Mouse (Mus musculus): ENCODE data around the gene Adgrb3. TPM values are rescaled to one million over a fixed set of nuclear protein-coding genes. Genes with fewer than 3 reads are reported as not detected.

The Adgrb3 gene
- polyA plus RNA-seq, 1 experiment = 1.0 TPM

- Histone ChIP-seq H3K4me1 (ENCODE audit: control insufficient read depth, insufficient read depth, low read length) (no peaks in the 10 kb centered on the region), H3K36me3 (ENCODE audit: control insufficient read depth, insufficient read depth, low read length, poor library complexity, severe bottlenecking) (no peaks in the 10 kb centered on the region), H3K27ac (ENCODE audit: insufficient read depth, low read length) (no peak overlapping the region), H3K27me3 (ENCODE audit: control insufficient read depth, insufficient read depth, low read length, poor library complexity, severe bottlenecking) (no peaks in the 10 kb centered on the region), H3K9ac (ENCODE audit: low read depth, poor library complexity, severe bottlenecking) (no peak overlapping the region), H3K9me3 (replicated peaks; ENCODE audit: control insufficient read depth, insufficient read depth, low read length, poor library complexity, severe bottlenecking) (no peaks in the 10 kb centered on the region), H3K4me3 (ENCODE audit: low read depth, low read length) (no peak overlapping the region)
- TF ChIP-seq CTCF (IDR thresholded peaks at IDR 0.05; ENCODE audit: low read depth, low read length) = no peak
- TF ChIP-seq POLR2A (IDR thresholded peaks at IDR 0.05; ENCODE audit: insufficient read depth, low read length) = no peak
- TF ChIP-seq EP300 (IDR thresholded peaks at IDR 0.05; ENCODE audit: insufficient read depth, low read depth, low read length) = no peak
These were observed 748.1 kb downstream of the Adgrb3 start for GRCm38 (mm10) chr1:25081265-25081849.

GRCm38 (mm10) chr1:25079395-25079794, 750.1 kb downstream of the Adgrb3 start:
- no peaks in the 10 kb centered on the region for H3K36me3 ChIP-seq (ENCODE audit: control insufficient read depth, insufficient read depth, low read length, poor library complexity, severe bottlenecking)
- H3K9me3 ChIP-seq (replicated peaks; ENCODE audit: control insufficient read depth, insufficient read depth, low read length, poor library complexity, severe bottlenecking) = no peaks in the 10 kb centered on the region
- no peaks in the 10 kb centered on the region for H3K27me3 ChIP-seq (ENCODE audit: control insufficient read depth, insufficient read depth, low read length, poor library complexity, severe bottlenecking)
- H3K4me1 ChIP-seq (ENCODE audit: control insufficient read depth, insufficient read depth, low read length) = no peaks in the 10 kb centered on the region
- H3K9ac ChIP-seq (ENCODE audit: low read depth, poor library complexity, severe bottlenecking) = no peak overlapping the region
- H3K27ac ChIP-seq (ENCODE audit: insufficient read depth, low read length) = no peak overlapping the region
- no peak for TF ChIP-seq POLR2A (IDR thresholded peaks at IDR 0.05; ENCODE audit: insufficient read depth, low read length)
- no peak for TF ChIP-seq CTCF (IDR thresholded peaks at IDR 0.05; ENCODE audit: low read depth, low read length)
- TF ChIP-seq EP300 (IDR thresholded peaks at IDR 0.05; ENCODE audit: insufficient read depth, low read depth, low read length) = no peak
- H3K4me3 ChIP-seq (ENCODE audit: low read depth, low read length) = no peak overlapping the region

- no peaks in the 10 kb centered on the region for H3K4me1 ChIP-seq (ENCODE audit: control insufficient read depth, insufficient read depth, low read length)
- H3K36me3 ChIP-seq (ENCODE audit: control insufficient read depth, insufficient read depth, low read length, poor library complexity, severe bottlenecking) = no peaks in the 10 kb centered on the region
- H3K27me3 ChIP-seq (ENCODE audit: control insufficient read depth, insufficient read depth, low read length, poor library complexity, severe bottlenecking) = no peaks in the 10 kb centered on the region
- no peak for TF ChIP-seq EP300 (IDR thresholded peaks at IDR 0.05; ENCODE audit: insufficient read depth, low read depth, low read length)
- no peak for TF ChIP-seq CTCF (IDR thresholded peaks at IDR 0.05; ENCODE audit: low read depth, low read length)
- TF ChIP-seq POLR2A (IDR thresholded peaks at IDR 0.05; ENCODE audit: insufficient read depth, low read length) = no peak
- no peak overlapping the region for H3K4me3 ChIP-seq (ENCODE audit: low read depth, low read length)
- no peak overlapping the region for H3K27ac ChIP-seq (ENCODE audit: insufficient read depth, low read length)
- H3K9ac ChIP-seq (ENCODE audit: low read depth, poor library complexity, severe bottlenecking) = no peak overlapping the region
- no peaks in the 10 kb centered on the region for H3K9me3 ChIP-seq (replicated peaks; ENCODE audit: control insufficient read depth, insufficient read depth, low read length, poor library complexity, severe bottlenecking)
These were observed 753.6 kb downstream of the Adgrb3 start for GRCm38 (mm10) chr1:25075952-25076351.

GRCm38 (mm10) chr1:25063964-25064363, 765.5 kb downstream of the Adgrb3 start:
- Histone ChIP-seq H3K27ac (ENCODE audit: insufficient read depth, low read length) (no peak overlapping the region), H3K4me1 (ENCODE audit: control insufficient read depth, insufficient read depth, low read length) (no peaks in the 10 kb centered on the region), H3K36me3 (ENCODE audit: control insufficient read depth, insufficient read depth, low read length, poor library complexity, severe bottlenecking) (no peaks in the 10 kb centered on the region), H3K9me3 (replicated peaks; ENCODE audit: control insufficient read depth, insufficient read depth, low read length, poor library complexity, severe bottlenecking) (no peaks in the 10 kb centered on the region), H3K4me3 (ENCODE audit: low read depth, low read length) (peak overlapping the region; percentile 18), H3K27me3 (ENCODE audit: control insufficient read depth, insufficient read depth, low read length, poor library complexity, severe bottlenecking) (no peaks in the 10 kb centered on the region), H3K9ac (ENCODE audit: low read depth, poor library complexity, severe bottlenecking) (no peak overlapping the region)
- TF ChIP-seq POLR2A (IDR thresholded peaks at IDR 0.05; ENCODE audit: insufficient read depth, low read length) (no peak), EP300 (IDR thresholded peaks at IDR 0.05; ENCODE audit: insufficient read depth, low read depth, low read length) (no peak), CTCF (IDR thresholded peaks at IDR 0.05; ENCODE audit: low read depth, low read length) (no peak)

- no peak overlapping the region for H3K4me3 ChIP-seq (ENCODE audit: low read depth, low read length)
- no peak overlapping the region for H3K9ac ChIP-seq (ENCODE audit: low read depth, poor library complexity, severe bottlenecking)
- H3K4me1 ChIP-seq (ENCODE audit: control insufficient read depth, insufficient read depth, low read length) = no peaks in the 10 kb centered on the region
- H3K27me3 ChIP-seq (ENCODE audit: control insufficient read depth, insufficient read depth, low read length, poor library complexity, severe bottlenecking) = no peaks in the 10 kb centered on the region
- H3K9me3 ChIP-seq (replicated peaks; ENCODE audit: control insufficient read depth, insufficient read depth, low read length, poor library complexity, severe bottlenecking) = no peaks in the 10 kb centered on the region
- H3K36me3 ChIP-seq (ENCODE audit: control insufficient read depth, insufficient read depth, low read length, poor library complexity, severe bottlenecking) = no peaks in the 10 kb centered on the region
- H3K27ac ChIP-seq (ENCODE audit: insufficient read depth, low read length) = no peak overlapping the region
- TF ChIP-seq CTCF (IDR thresholded peaks at IDR 0.05; ENCODE audit: low read depth, low read length) = no peak
- no peak for TF ChIP-seq EP300 (IDR thresholded peaks at IDR 0.05; ENCODE audit: insufficient read depth, low read depth, low read length)
- no peak for TF ChIP-seq POLR2A (IDR thresholded peaks at IDR 0.05; ENCODE audit: insufficient read depth, low read length)
These were observed 768.6 kb downstream of the Adgrb3 start for GRCm38 (mm10) chr1:25060935-25061334.

- Histone ChIP-seq H3K4me3 (ENCODE audit: low read depth, low read length) (no peak overlapping the region), H3K27me3 (ENCODE audit: control insufficient read depth, insufficient read depth, low read length, poor library complexity, severe bottlenecking) (no peaks in the 10 kb centered on the region)
These were observed 769.3 kb downstream of the Adgrb3 start for GRCm38 (mm10) chr1:25060191-25060590.

More at GRCm38 (mm10) chr1:25060191-25060590, 769.3 kb downstream of the Adgrb3 start:
- Histone ChIP-seq H3K9me3 (replicated peaks; ENCODE audit: control insufficient read depth, insufficient read depth, low read length, poor library complexity, severe bottlenecking) (no peaks in the 10 kb centered on the region), H3K9ac (ENCODE audit: low read depth, poor library complexity, severe bottlenecking) (no peak overlapping the region), H3K27ac (ENCODE audit: insufficient read depth, low read length) (no peak overlapping the region), H3K4me1 (ENCODE audit: control insufficient read depth, insufficient read depth, low read length) (no peaks in the 10 kb centered on the region), H3K36me3 (ENCODE audit: control insufficient read depth, insufficient read depth, low read length, poor library complexity, severe bottlenecking) (no peaks in the 10 kb centered on the region)
- no peak for TF ChIP-seq EP300 (IDR thresholded peaks at IDR 0.05; ENCODE audit: insufficient read depth, low read depth, low read length)
- no peak for TF ChIP-seq POLR2A (IDR thresholded peaks at IDR 0.05; ENCODE audit: insufficient read depth, low read length)
- TF ChIP-seq CTCF (IDR thresholded peaks at IDR 0.05; ENCODE audit: low read depth, low read length) = no peak
